Mouse (Mus musculus) CH12.LX (cell line): ENCODE measurements around the gene Psme3.

Source experiments
- BHLHE40 ChIP-seq: IDR thresholded peaks from 2 replicates; pipeline ENCODE4 v1.6.1; 2011; ENCODE audit warnings: mild to moderate bottlenecking, low read depth, low read length, improper control_type of control experiment
- CHD2 ChIP-seq: IDR thresholded peaks from 2 replicates; pipeline ENCODE4 v1.6.1; 2011; ENCODE audit warnings: low read length, improper control_type of control experiment
- CTCF ChIP-seq, 2 experiments: IDR thresholded peaks in 1 of 2; conservative IDR thresholded peaks in 1 of 2; 2 replicates each; pipeline ENCODE4 v1.5.1; 2011 to 2012; ENCODE audit warnings: low read depth in 2 of 2, low read length in 2 of 2, improper control_type of control experiment in 1 of 2, inconsistent platforms in 1 of 2, mild to moderate bottlenecking in 1 of 2, moderate library complexity in 1 of 2
- ELF1 ChIP-seq: IDR thresholded peaks from 2 replicates; pipeline ENCODE4 v1.6.1; 2014; ENCODE audit warnings: low read depth, mild to moderate bottlenecking, inconsistent platforms, low read length, improper control_type of control experiment
- EP300 ChIP-seq: IDR thresholded peaks from 2 replicates; pipeline ENCODE4 v1.6.1; 2011; ENCODE audit warnings: low read length, improper control_type of control experiment
- HCFC1 ChIP-seq: IDR thresholded peaks from 2 replicates; pipeline ENCODE4 v1.6.1; 2012; ENCODE audit warnings: low read depth, mild to moderate bottlenecking, inconsistent platforms, low read length, improper control_type of control experiment
- IRF4 ChIP-seq: IDR thresholded peaks from 2 replicates; pipeline ENCODE4 v1.6.1; 2014; ENCODE audit warnings: low read depth, mild to moderate bottlenecking, inconsistent platforms, low read length, improper control_type of control experiment
- KAT2A ChIP-seq: IDR thresholded peaks from 2 replicates; pipeline ENCODE4 v1.6.1; 2012; ENCODE audit warnings: low read length, improper control_type of control experiment, inconsistent platforms; ENCODE audit not compliant: insufficient replicate concordance
- MAZ ChIP-seq: IDR thresholded peaks from 2 replicates; pipeline ENCODE4 v1.6.1; 2012; ENCODE audit warnings: low read depth, mild to moderate bottlenecking, inconsistent platforms, low read length, improper control_type of control experiment, moderate library complexity
- POLR2A ChIP-seq: IDR thresholded peaks from 2 replicates; pipeline ENCODE4 v1.6.1; 2011; ENCODE audit warnings: low read depth, mild to moderate bottlenecking, improper control_type of control experiment, low read length
- POLR2AphosphoS2 ChIP-seq: IDR thresholded peaks from 2 replicates; pipeline ENCODE4 v1.6.1; 2011; ENCODE audit warnings: low read depth, low read length, improper control_type of control experiment
- TCF12 ChIP-seq: IDR thresholded peaks from 2 replicates; pipeline ENCODE4 v1.6.1; 2014; ENCODE audit warnings: low read depth, mild to moderate bottlenecking, inconsistent platforms, low read length, improper control_type of control experiment
- UBTF ChIP-seq: IDR thresholded peaks from 2 replicates; pipeline ENCODE4 v1.6.1; 2012; ENCODE audit warnings: low read depth, mild to moderate bottlenecking, inconsistent platforms, low read length, improper control_type of control experiment, moderate library complexity
- USF2 ChIP-seq: conservative IDR thresholded peaks from 2 replicates; pipeline ENCODE4 v1.6.1; 2011; ENCODE audit warnings: low read depth, low read length, improper control_type of control experiment

DNA sequence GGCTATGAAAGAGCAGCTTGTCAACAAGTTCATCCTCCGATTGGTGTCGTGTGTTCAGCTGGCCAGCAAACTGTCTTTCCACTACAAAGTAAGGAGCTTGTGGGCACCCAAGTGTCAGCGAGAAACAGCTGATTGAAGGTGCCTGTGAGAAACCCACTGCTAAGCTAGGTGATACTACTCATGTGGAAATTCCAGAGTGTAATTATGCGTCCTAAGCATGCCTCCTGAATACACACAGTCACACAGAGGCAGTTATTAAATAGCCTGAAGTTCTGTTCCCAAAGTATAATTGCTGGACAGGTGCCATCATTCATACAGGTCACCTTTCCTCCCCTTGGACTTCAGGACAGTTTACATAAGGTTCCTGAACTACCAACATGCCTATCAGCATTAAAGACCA, 32.2 kb upstream of the Psme3 start:
- TF ChIP-seq USF2 (no peak), CTCF (conservative IDR thresholded peaks at IDR 0.05 in 1 of 2, IDR thresholded peaks at IDR 0.05 in 1 of 2; ENCODE audit: low read depth in 2 of 2, low read length in 2 of 2) (no peak), CHD2 (no peak), IRF4 (no peak), ELF1 (no peak), KAT2A (no peak), POLR2A (no peak), TCF12 (no peak), UBTF (no peak), EP300 (no peak), POLR2AphosphoS2 (no peak), HCFC1 (no peak), BHLHE40 (no peak), MAZ (no peak)
